Comparison of ENCODE assay signal across 8 mouse cellular contexts in the genomic region with DNA sequence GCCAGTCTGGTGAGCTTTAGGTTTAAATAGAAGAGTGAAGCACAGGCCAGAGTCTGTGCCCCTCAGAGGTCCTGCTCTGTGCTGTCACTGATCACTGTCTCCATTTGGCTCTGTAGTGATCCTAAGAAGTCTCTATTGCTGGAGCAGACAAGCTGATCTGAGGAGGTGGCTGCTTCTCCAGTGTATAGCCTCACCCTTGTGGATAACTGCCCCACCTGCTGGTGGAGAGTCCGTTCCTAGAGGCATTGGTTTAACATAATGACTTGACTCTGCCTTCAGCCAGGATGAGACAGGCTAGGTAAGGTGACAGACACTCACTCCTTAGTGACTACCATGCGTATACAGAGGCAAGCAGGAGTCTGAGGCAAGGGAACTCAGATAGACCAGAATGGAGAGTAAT.
DNase-seq lines count a peak whose midpoint lies in the region; ATAC-seq and TF ChIP-seq lines count a peak whose summit lies in the region.

No protein-coding gene starts in this region.

- peak; percentile 52 to 84 for DNase-seq in adrenal gland, adult (ENCODE audit: inconsistent age in 2 of 2, low spot score in 1 of 2)
- no peak for DNase-seq in adrenal gland, postnatal 4 days (ENCODE audit: low spot score in 2 of 2)
- DNase-seq in right cerebral cortex, postnatal 14 days = peak; percentile 15
- DNase-seq in right cerebral cortex, postnatal 36 days (ENCODE audit: low spot score in 2 of 2) = no peak
- DNase-seq in heart, postnatal 0 days (ENCODE audit: low spot score) = no peak
- DNase-seq in lung, postnatal 10 days = peak; percentile 53

- no peaks in the 10 kb centered on the region for H3K4me1 ChIP-seq in heart, postnatal 0 days (ENCODE audit: control insufficient read depth, insufficient read depth)
- H3K4me1 ChIP-seq in hindbrain, embryonic 16.5 days (ENCODE audit: control insufficient read depth, insufficient read depth, low read depth, low read length) = no peaks in the 10 kb centered on the region

- ATAC-seq in heart, postnatal 0 days (ENCODE audit: insufficient read depth, low read depth) = peak; percentile 60; the same call in 1 of the 2 replicates
- no peak for ATAC-seq in hindbrain, embryonic 16.5 days
- no peak for ATAC-seq in activated CD4-positive, CD25-positive, alpha-beta regulatory T cell, adult 4 months

- no peak overlapping the region for H3K4me3 ChIP-seq in heart, postnatal 0 days (ENCODE audit: low read depth, low read length)
- no peak overlapping the region for H3K4me3 ChIP-seq in hindbrain, embryonic 16.5 days (ENCODE audit: low read length)

- WGBS in heart, postnatal 0 days = 68% methylated on average over 2 of the region's 2 CpGs
- WGBS in hindbrain, embryonic 16.5 days = 67% methylated on average over 2 of the region's 2 CpGs

- H3K9ac ChIP-seq in heart, postnatal 0 days (replicated peaks; ENCODE audit: low read depth, low read length) = no peak overlapping the region
- H3K9ac ChIP-seq in hindbrain, embryonic 16.5 days (ENCODE audit: low read depth, low read length) = no peak overlapping the region

- TF ChIP-seq EP300 in heart, postnatal 0 days (IDR thresholded peaks at IDR 0.05; ENCODE audit: low read depth) = no peak

- no peaks in the 10 kb centered on the region for H3K9me3 ChIP-seq in heart, postnatal 0 days (replicated peaks; ENCODE audit: control insufficient read depth, low read length)
- H3K9me3 ChIP-seq in hindbrain, embryonic 16.5 days (ENCODE audit: control insufficient read depth, low read length) = no peaks in the 10 kb centered on the region

- H3K27me3 ChIP-seq in heart, postnatal 0 days (ENCODE audit: control insufficient read depth, insufficient read depth, low read length) = no peaks in the 10 kb centered on the region
- H3K27me3 ChIP-seq in hindbrain, embryonic 16.5 days (replicated peaks; ENCODE audit: control insufficient read depth, insufficient read depth, low read length) = no peaks in the 10 kb centered on the region

- H3K36me3 ChIP-seq in heart, postnatal 0 days (replicated peaks; ENCODE audit: control insufficient read depth, insufficient read depth, low read length) = no peaks in the 10 kb centered on the region
- H3K36me3 ChIP-seq in hindbrain, embryonic 16.5 days (ENCODE audit: control insufficient read depth, insufficient read depth, low read length) = no peaks in the 10 kb centered on the region

- H3K4me2 ChIP-seq in heart, postnatal 0 days (ENCODE audit: low read depth, low read length) = no peak overlapping the region
- no peak overlapping the region for H3K4me2 ChIP-seq in hindbrain, embryonic 16.5 days (ENCODE audit: low read length)

- TF ChIP-seq CTCF in heart, postnatal 0 days (IDR thresholded peaks at IDR 0.05; ENCODE audit: low read depth) = peak; percentile 69

- no peak overlapping the region for H3K27ac ChIP-seq in heart, postnatal 0 days (ENCODE audit: low read depth)
- H3K27ac ChIP-seq in hindbrain, embryonic 16.5 days (ENCODE audit: low read depth, low read length) = no peak overlapping the region

Comparison
In these comparisons a context has a peak if more than half of its experiments do, and no peak if none do; other contexts are left out.
1. DNase-seq: peak in adrenal gland, adult (2 of 2), right cerebral cortex, postnatal 14 days (single experiment) and lung, postnatal 10 days (single experiment); none in adrenal gland, postnatal 4 days (0 of 2), right cerebral cortex, postnatal 36 days (0 of 2) and heart, postnatal 0 days (single experiment).